Mouse (Mus musculus) limb, embryonic 14.5 days (tissue): ENCODE data around the gene Amigo3. TPM values are rescaled to one million over a fixed set of nuclear protein-coding genes. Genes with fewer than 3 reads are reported as not detected.

ENCODE experiments used
- ATAC-seq: fragments of 200-750 bp; cut with Nextera tagmentation; 2 replicates; pipeline ENCODE4 v1.8.0; 2017; ENCODE audit warnings: low read depth, moderate number of reproducible peaks, moderate TSS enrichment; ENCODE audit not compliant: low FRiP score
- DNase-seq: peaks from one replicate; pipeline ENCODE4 v3.0.0-alpha.2; 2015; ENCODE audit warnings: low spot score
- H3K27ac ChIP-seq: fragments of 300-500 bp; sonication (generic); replicated peaks from 2 replicates; pipeline ENCODE4 v1.5.1; 2014; ENCODE audit warnings: low read depth, mild to moderate bottlenecking, low read length, moderate library complexity, mixed read lengths
- H3K27me3 ChIP-seq: fragments of 300-500 bp; sonication (generic); 2 replicates; pipeline ENCODE4 v1.6.1; 2014; ENCODE audit warnings: low read length, mixed read lengths; ENCODE audit not compliant: control insufficient read depth, insufficient read depth
- H3K36me3 ChIP-seq: fragments of 300-500 bp; sonication (generic); 2 replicates; pipeline ENCODE4 v1.6.1; 2014; ENCODE audit warnings: mild to moderate bottlenecking, low read length, moderate library complexity, mixed read lengths; ENCODE audit not compliant: control insufficient read depth, insufficient read depth
- H3K4me1 ChIP-seq: fragments of 300-500 bp; sonication (generic); 2 replicates; pipeline ENCODE4 v1.6.1; 2014; ENCODE audit warnings: antibody characterized with exemption, low read length, mixed read lengths; ENCODE audit not compliant: control insufficient read depth, insufficient read depth
- H3K4me2 ChIP-seq: fragments of 300-500 bp; sonication (generic); replicated peaks from 2 replicates; pipeline ENCODE4 v1.6.1; 2014; ENCODE audit warnings: low read depth, mild to moderate bottlenecking, low read length, moderate library complexity; ENCODE audit not compliant: severe bottlenecking
- H3K4me3 ChIP-seq: fragments of 300-500 bp; sonication (generic); replicated peaks from 2 replicates; pipeline ENCODE4 v1.5.1; 2014; ENCODE audit warnings: low read length
- H3K9ac ChIP-seq: fragments of 300-500 bp; sonication (generic); 2 replicates; pipeline ENCODE4 v1.6.1; 2014; ENCODE audit warnings: mild to moderate bottlenecking, low read depth, low read length, moderate library complexity; ENCODE audit not compliant: severe bottlenecking
- H3K9me3 ChIP-seq: fragments of 300-500 bp; sonication (generic); 2 replicates; pipeline ENCODE4 v1.6.1; 2016; ENCODE audit warnings: low read length; ENCODE audit not compliant: control insufficient read depth
- POLR2A ChIP-seq: fragments of 200-500 bp; IDR thresholded peaks from 2 replicates; pipeline ENCODE4 v1.8.0; 2012; ENCODE audit warnings: inconsistent platforms, mild to moderate bottlenecking, moderate library complexity, borderline replicate concordance; ENCODE audit not compliant: insufficient read depth, insufficient read length; ENCODE audit errors: extremely low read depth
- WGBS: fragments of 180-500 bp; shearing (Covaris S2); extraction: QIAGEN DNeasy Blood & Tissue Kit; methylation state at CpG from one replicate; pipeline ENCODE4 v1.1.7; 2014; 5-methylcytosine and 5-hydroxymethylcytosine counted together
- polyA plus RNA-seq, 2 experiments: library from polyadenylated mRNA; depleted of rRNA in 1 of 2; stranded (reverse) in 1 of 2; unstranded in 1 of 2; fragments of >200 nt; fragmentation: Nextera tagmentation in 1 of 2; extraction: Ambion mirVana in 1 of 2; gene quantifications; 2 replicates each; pipeline versions ENCODE4 v1.2.1 to v1.2.3; 2012 to 2014

The Amigo3 gene
- polyA plus RNA-seq, 2 experiments: 4.7 to 5.0 TPM

GRCm38 (mm10) chr9:108085261-108085660, 32.3 kb downstream of the Amigo3 start:
- Histone ChIP-seq H3K4me1 (peaks cover 5% of the 10 kb centered on the region), H3K9ac (no peak overlapping the region), H3K27me3 (peaks cover 20% of the 10 kb centered on the region; the same call in 1 of the 2 replicates), H3K27ac (no peak overlapping the region), H3K4me3 (no peak overlapping the region), H3K4me2 (no peak overlapping the region), H3K36me3 (peaks cover 63% of the 10 kb centered on the region), H3K9me3 (no peaks in the 10 kb centered on the region)
- no peak for ATAC-seq
- WGBS: 93% methylated on average over 4 of the region's 4 CpGs
- no peak for TF ChIP-seq POLR2A
- DNase-seq: no peak

GRCm38 (mm10) chr9:108090611-108091120, 37.7 kb downstream of the Amigo3 start:
- WGBS: 90% methylated on average over 7 of the region's 7 CpGs
- Histone ChIP-seq H3K27me3 (no peaks in the 10 kb centered on the region), H3K9ac (no peak overlapping the region), H3K4me2 (no peak overlapping the region), H3K36me3 (peaks cover 68% of the 10 kb centered on the region), H3K4me3 (no peak overlapping the region), H3K9me3 (no peaks in the 10 kb centered on the region), H3K27ac (no peak overlapping the region), H3K4me1 (0 out of 2 replicates have a peak, but pooled peaks cover 9% of the 10 kb centered on the region)
- ATAC-seq: no peak
- TF ChIP-seq POLR2A: no peak
- DNase-seq: no peak

GRCm38 (mm10) chr9:108093586-108093985, 40.6 kb downstream of the Amigo3 start:
- Histone ChIP-seq H3K9ac (peak overlapping the region; percentile 62), H3K4me3 (peak overlapping the region; percentile 56), H3K27me3 (no peaks in the 10 kb centered on the region), H3K4me1 (0 out of 2 replicates have a peak, but pooled peaks cover 9% of the 10 kb centered on the region), H3K36me3 (peaks cover 39% of the 10 kb centered on the region), H3K4me2 (peak overlapping the region; percentile 69), H3K9me3 (no peaks in the 10 kb centered on the region), H3K27ac (no peak overlapping the region)
- ATAC-seq (no peak), DNase-seq (no peak)
- no peak for TF ChIP-seq POLR2A
- WGBS: 66% methylated on average over 10 of the region's 10 CpGs

GRCm38 (mm10) chr9:108094184-108094941, 41.4 kb downstream of the Amigo3 start, which contains the start of gene Apeh:
Apeh (minus strand) TSS chr9:108094606.
- no peaks in the 10 kb centered on the region for H3K27me3 ChIP-seq
- peak within 1 kb of the TSS; percentile 56 for H3K4me3 ChIP-seq
- peak within 1 kb of the TSS; percentile 63; the same call in 1 of the 2 replicates for H3K27ac ChIP-seq
- peaks cover 32% of the 10 kb centered on the region for H3K36me3 ChIP-seq
- H3K4me2 ChIP-seq: peak within 1 kb of the TSS; percentile 69
- peak; percentile 92 for DNase-seq
- under 1% methylated on average over 52 of the region's 52 CpGs for WGBS
- 0 out of 2 replicates have a peak, but pooled peaks cover 9% of the 10 kb centered on the region for H3K4me1 ChIP-seq
- no peaks in the 10 kb centered on the region for H3K9me3 ChIP-seq
- TF ChIP-seq POLR2A: 0 out of 2 replicates have a peak, but pooled peaks have one; percentile 12
- peak within 1 kb of the TSS; percentile 62 for H3K9ac ChIP-seq
- peak; percentile 92 for ATAC-seq

- H3K4me3 ChIP-seq: peak overlapping the region; percentile 56
- DNase-seq (no peak), ATAC-seq (no peak; the same call in 1 of the 2 replicates)
- no peaks in the 10 kb centered on the region for H3K27me3 ChIP-seq
- peaks cover 25% of the 10 kb centered on the region for H3K36me3 ChIP-seq
- no peaks in the 10 kb centered on the region for H3K9me3 ChIP-seq
- under 1% methylated on average over 13 of the region's 16 CpGs for WGBS
- H3K4me2 ChIP-seq: peak overlapping the region; percentile 69
- peak overlapping the region; percentile 62 for H3K9ac ChIP-seq
- H3K4me1 ChIP-seq: 0 out of 2 replicates have a peak, but pooled peaks cover 9% of the 10 kb centered on the region
- no peak for TF ChIP-seq POLR2A
- H3K27ac ChIP-seq: no peak overlapping the region; the same call in 1 of the 2 replicates
These were observed 42.0 kb downstream of the Amigo3 start for GRCm38 (mm10) chr9:108094998-108095411.
